Mouse (Mus musculus): ENCODE measurements around the gene Galnt15. TPM values are rescaled to one million over a fixed set of nuclear protein-coding genes. Genes with fewer than 3 reads are reported as not detected.

Gene Galnt15
- polyA plus RNA-seq, 1 experiment from 2014 or later = 0.09 TPM

DNA sequence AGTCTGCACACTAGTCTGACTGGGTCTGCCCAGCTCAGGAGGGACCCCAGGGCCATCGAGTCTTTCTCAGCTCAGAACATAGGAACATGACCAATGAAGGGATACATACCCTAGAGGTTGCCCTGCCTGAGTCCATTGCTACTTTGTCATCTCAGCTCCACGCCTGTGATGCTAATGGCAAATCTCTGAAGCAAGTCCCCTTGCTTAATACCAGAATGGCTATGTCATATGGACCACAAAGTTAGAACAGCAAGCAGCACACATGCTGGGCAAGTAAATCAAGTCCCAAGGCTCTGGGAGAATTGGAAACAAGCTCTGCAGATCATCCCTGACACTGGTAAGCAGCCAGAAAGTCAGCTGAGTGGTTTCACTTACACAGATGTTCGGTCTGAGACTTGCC, 70.2 kb downstream of the Galnt15 start:
- H3K4me3 ChIP-seq (ENCODE audit: low read depth, low read length) = no peak overlapping the region
- H3K9ac ChIP-seq (replicated peaks; ENCODE audit: low read depth, low read length) = no peak overlapping the region
- 91% methylated on average over 3 of the region's 3 CpGs for WGBS
- H3K27me3 ChIP-seq (ENCODE audit: control insufficient read depth, insufficient read depth, low read length) = no peaks in the 10 kb centered on the region
- no peaks in the 10 kb centered on the region for H3K4me1 ChIP-seq (ENCODE audit: control insufficient read depth, insufficient read depth, low read length)
- no peak overlapping the region for H3K27ac ChIP-seq (ENCODE audit: low read length)
- no peaks in the 10 kb centered on the region for H3K9me3 ChIP-seq (ENCODE audit: control insufficient read depth, low read depth, low read length)
- no peak for ATAC-seq (ENCODE audit: insufficient number of reproducible peaks, insufficient read depth, low FRiP score, low read depth)
- no peak overlapping the region for H3K4me2 ChIP-seq (replicated peaks; ENCODE audit: low read depth, low read length)
- H3K36me3 ChIP-seq (ENCODE audit: control insufficient read depth, insufficient read depth, low read length) = peaks cover 49% of the 10 kb centered on the region

DNA sequence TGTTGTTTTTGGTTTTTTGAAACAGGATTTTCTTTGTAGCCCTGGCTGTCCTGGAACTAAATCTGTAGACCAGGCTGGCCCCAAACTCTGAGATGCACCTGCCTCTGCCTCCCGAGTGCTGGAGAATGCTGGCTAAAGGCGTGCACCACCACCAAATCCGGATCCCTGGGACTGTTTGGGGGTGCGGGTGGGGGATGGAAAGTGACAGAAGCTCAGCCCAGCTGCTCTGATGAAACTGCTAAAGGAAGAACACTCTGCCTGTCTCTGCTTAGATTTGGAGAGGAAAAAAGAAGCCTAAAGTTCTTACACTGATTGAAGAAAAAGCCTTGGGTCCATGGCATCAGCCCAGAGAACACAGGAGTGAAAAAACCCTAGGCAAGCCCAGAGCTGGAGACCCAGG, 74.8 kb downstream of the Galnt15 start:
- Histone ChIP-seq H3K27me3 (ENCODE audit: control insufficient read depth, insufficient read depth, low read length) (no peaks in the 10 kb centered on the region), H3K4me2 (replicated peaks; ENCODE audit: low read depth, low read length) (no peak overlapping the region), H3K4me3 (ENCODE audit: low read depth, low read length) (no peak overlapping the region), H3K27ac (ENCODE audit: low read length) (no peak overlapping the region), H3K9me3 (ENCODE audit: control insufficient read depth, low read depth, low read length) (no peaks in the 10 kb centered on the region), H3K9ac (replicated peaks; ENCODE audit: low read depth, low read length) (no peak overlapping the region), H3K36me3 (ENCODE audit: control insufficient read depth, insufficient read depth, low read length) (peaks cover 27% of the 10 kb centered on the region), H3K4me1 (ENCODE audit: control insufficient read depth, insufficient read depth, low read length) (no peaks in the 10 kb centered on the region)
- WGBS = 88% methylated on average over 4 of the region's 4 CpGs
- no peak for ATAC-seq (ENCODE audit: insufficient number of reproducible peaks, insufficient read depth, low FRiP score, low read depth)

DNA sequence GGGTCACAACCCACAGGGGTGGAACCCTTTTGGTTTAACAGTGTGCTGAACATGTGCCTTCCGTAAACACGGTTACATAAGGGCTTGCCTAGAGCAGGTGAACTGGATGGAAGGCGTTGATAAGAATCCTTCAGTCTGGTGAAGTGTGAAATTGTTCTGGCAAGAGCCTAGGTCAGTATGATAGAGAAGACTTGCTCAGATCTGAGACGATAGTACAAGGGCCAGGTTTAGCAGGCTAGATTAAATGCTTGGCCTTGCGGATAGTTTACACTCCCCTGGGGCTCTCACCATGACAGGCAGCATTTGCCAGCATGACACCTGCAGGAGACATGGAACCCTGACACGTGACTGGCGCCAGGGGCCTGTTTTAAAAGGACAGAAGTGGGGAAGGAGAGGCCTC, 76.9 kb downstream of the Galnt15 start:
- Histone ChIP-seq H3K4me1 (ENCODE audit: control insufficient read depth, insufficient read depth, low read length) (no peaks in the 10 kb centered on the region), H3K4me3 (ENCODE audit: low read depth, low read length) (no peak overlapping the region), H3K27ac (ENCODE audit: low read length) (no peak overlapping the region), H3K27me3 (ENCODE audit: control insufficient read depth, insufficient read depth, low read length) (no peaks in the 10 kb centered on the region), H3K9me3 (ENCODE audit: control insufficient read depth, low read depth, low read length) (no peaks in the 10 kb centered on the region), H3K4me2 (replicated peaks; ENCODE audit: low read depth, low read length) (no peak overlapping the region), H3K9ac (replicated peaks; ENCODE audit: low read depth, low read length) (no peak overlapping the region), H3K36me3 (ENCODE audit: control insufficient read depth, insufficient read depth, low read length) (peaks cover 8% of the 10 kb centered on the region; the same call in 1 of the 2 replicates)
- WGBS = 54% methylated on average over 7 of the region's 7 CpGs
- ATAC-seq (ENCODE audit: insufficient number of reproducible peaks, insufficient read depth, low FRiP score, low read depth) = no peak

DNA sequence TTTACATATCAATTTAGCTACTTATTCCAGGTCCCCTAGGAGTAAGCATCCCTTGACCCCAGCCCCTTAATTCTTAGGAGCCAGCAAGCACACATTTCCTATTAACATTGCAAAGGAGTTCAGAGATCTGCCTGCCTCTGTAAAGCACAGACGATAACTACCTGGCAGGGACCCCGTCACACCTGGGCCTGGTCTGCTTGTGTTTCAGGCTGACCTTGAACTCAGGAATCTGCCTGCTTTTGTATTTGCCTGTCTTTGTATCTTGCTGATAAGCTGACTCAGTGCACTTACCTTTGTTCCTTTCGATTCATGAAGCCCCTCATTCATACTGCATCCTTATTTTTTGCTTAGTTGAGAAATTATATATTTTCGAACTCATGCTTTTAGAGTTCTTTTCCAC, 78.1 kb downstream of the Galnt15 start:
- ATAC-seq (ENCODE audit: insufficient number of reproducible peaks, insufficient read depth, low FRiP score, low read depth) = no peak
- no peaks in the 10 kb centered on the region for H3K4me1 ChIP-seq (ENCODE audit: control insufficient read depth, insufficient read depth, low read length)
- no peak overlapping the region for H3K9ac ChIP-seq (replicated peaks; ENCODE audit: low read depth, low read length)
- no peak overlapping the region for H3K4me2 ChIP-seq (replicated peaks; ENCODE audit: low read depth, low read length)
- no peak overlapping the region for H3K4me3 ChIP-seq (ENCODE audit: low read depth, low read length)
- WGBS = 84% methylated on average over 4 of the region's 4 CpGs
- no peak overlapping the region for H3K27ac ChIP-seq (ENCODE audit: low read length)
- H3K9me3 ChIP-seq (ENCODE audit: control insufficient read depth, low read depth, low read length) = no peaks in the 10 kb centered on the region
- H3K27me3 ChIP-seq (ENCODE audit: control insufficient read depth, insufficient read depth, low read length) = no peaks in the 10 kb centered on the region
- H3K36me3 ChIP-seq (ENCODE audit: control insufficient read depth, insufficient read depth, low read length) = peaks cover 8% of the 10 kb centered on the region; the same call in 1 of the 2 replicates

Other genes with a start within 250 kb of the Galnt15 start
- gene Ankrd28, start 198.3 kb upstream of the Galnt15 start, polyA plus RNA-seq (2014; fragmentation: Nextera tagmentation; extraction: Ambion mirVana) = 11.4 and 12.1 TPM in 2 replicates
- gene Oxnad1, start 56.4 kb downstream of the Galnt15 start, polyA plus RNA-seq (2014; fragmentation: Nextera tagmentation; extraction: Ambion mirVana) = 19.3 and 25.9 TPM in 2 replicates
- 97.1 and 98.3 TPM in 2 replicates for gene Dph3, start 56.7 kb downstream of the Galnt15 start, polyA plus RNA-seq (2014; fragmentation: Nextera tagmentation; extraction: Ambion mirVana)
- not detected in 2 replicates for gene Msmb, start 113.0 kb downstream of the Galnt15 start, polyA plus RNA-seq (2014; fragmentation: Nextera tagmentation; extraction: Ambion mirVana)
- 109 and 117 TPM in 2 replicates for gene Ncoa4, start 130.9 kb downstream of the Galnt15 start, polyA plus RNA-seq (2014; fragmentation: Nextera tagmentation; extraction: Ambion mirVana)
- 256 and 262 TPM in 2 replicates for gene Timm23, start 172.9 kb downstream of the Galnt15 start, polyA plus RNA-seq (2014; fragmentation: Nextera tagmentation; extraction: Ambion mirVana)
- gene Parg, start 173.0 kb downstream of the Galnt15 start, polyA plus RNA-seq (2014; fragmentation: Nextera tagmentation; extraction: Ambion mirVana) = 47.1 and 50.2 TPM in 2 replicates